Mouse (Mus musculus) embryonic facial prominence, embryonic 13.5 days (tissue): ENCODE data around the gene Krt39. TPM values are rescaled to one million over a fixed set of nuclear protein-coding genes. Genes with fewer than 3 reads are reported as not detected.

ENCODE experiments used
- ATAC-seq: fragments of 200-750 bp; cut with Nextera tagmentation; 2 replicates; pipeline ENCODE4 v1.8.0; 2017; ENCODE audit warnings: low read depth; ENCODE audit not compliant: insufficient number of reproducible peaks, insufficient read depth, low FRiP score, low TSS enrichment
- H3K27ac ChIP-seq: fragments of 300-500 bp; sonication (generic); 2 replicates; pipeline ENCODE4 v1.5.1; 2015; ENCODE audit warnings: moderate library complexity, mild to moderate bottlenecking, inconsistent platforms
- H3K27me3 ChIP-seq: fragments of 300-500 bp; sonication (generic); 2 replicates; pipeline ENCODE4 v1.6.1; 2015; ENCODE audit warnings: mild to moderate bottlenecking, inconsistent platforms
- H3K36me3 ChIP-seq: fragments of 300-500 bp; sonication (generic); 2 replicates; pipeline ENCODE4 v1.6.1; 2015; ENCODE audit warnings: mild to moderate bottlenecking, inconsistent platforms
- H3K4me1 ChIP-seq: fragments of 300-500 bp; sonication (generic); 2 replicates; pipeline ENCODE4 v1.6.1; 2015; ENCODE audit warnings: inconsistent platforms
- H3K4me2 ChIP-seq: fragments of 300-500 bp; sonication (generic); 2 replicates; pipeline ENCODE4 v1.6.1; 2015; ENCODE audit warnings: moderate library complexity, mild to moderate bottlenecking, inconsistent platforms
- H3K4me3 ChIP-seq: fragments of 300-500 bp; sonication (generic); 2 replicates; pipeline ENCODE4 v1.5.1; 2015; ENCODE audit warnings: mild to moderate bottlenecking, inconsistent platforms
- H3K9ac ChIP-seq: fragments of 300-500 bp; sonication (generic); 2 replicates; pipeline ENCODE4 v1.6.1; 2015; ENCODE audit warnings: mild to moderate bottlenecking, inconsistent platforms
- H3K9me3 ChIP-seq: fragments of 300-500 bp; sonication (generic); 2 replicates; pipeline ENCODE4 v1.6.1; 2016; ENCODE audit warnings: inconsistent platforms
- WGBS: fragments of 180-500 bp; shearing (Covaris S2); methylation state at CpG from one replicate; pipeline ENCODE4 v1.1.7; 2015; ENCODE audit warnings: mixed read lengths; 5-methylcytosine and 5-hydroxymethylcytosine counted together
- polyA plus RNA-seq: library from polyadenylated mRNA; unstranded; fragments of >200 nt; fragmentation: Nextera tagmentation; extraction: Ambion mirVana; gene quantifications from 2 replicates; pipeline ENCODE4 v1.2.1, GENCODE M21; 2015

Krt39 gene
- polyA plus RNA-seq, 1 experiment from 2014 or later, result not detected

DNA sequence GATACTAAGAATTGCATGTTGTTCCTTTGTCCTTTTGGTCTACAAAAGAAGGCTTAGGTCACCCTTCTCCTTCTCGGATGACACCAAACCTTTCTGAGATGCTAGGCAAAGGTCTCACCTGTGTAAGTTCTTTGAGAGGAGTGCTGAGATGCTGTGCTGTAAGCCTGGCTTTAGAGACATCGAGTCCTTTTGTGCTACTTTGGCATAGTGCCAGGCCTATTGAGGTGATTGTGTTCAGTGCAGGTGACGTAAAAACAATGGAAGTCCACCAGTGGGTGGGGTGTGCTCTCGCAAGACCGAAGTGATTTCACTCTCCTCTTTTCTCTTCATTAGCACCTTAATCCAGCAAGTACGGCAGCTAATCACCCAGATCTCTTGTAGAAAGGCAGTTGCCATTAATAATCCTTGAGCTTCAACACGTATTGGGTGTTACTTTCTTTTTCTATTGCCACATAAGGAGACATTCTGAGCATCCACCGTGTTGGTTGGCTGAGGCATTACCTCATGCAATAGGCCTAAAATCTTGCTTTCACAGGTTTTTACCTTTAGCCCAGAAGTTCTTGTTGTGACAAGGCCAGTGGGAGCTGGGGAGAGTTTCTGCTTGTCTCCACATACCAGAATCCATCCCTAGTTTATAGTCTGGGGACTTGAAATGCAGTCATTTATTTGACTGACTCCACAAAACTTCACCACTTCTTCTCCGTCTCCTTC is 20.9 kb downstream of the Krt39 start:
- Histone ChIP-seq H3K9ac (no peak overlapping the region), H3K4me2 (no peak overlapping the region), H3K9me3 (no peaks in the 10 kb centered on the region), H3K27ac (no peak overlapping the region), H3K27me3 (no peaks in the 10 kb centered on the region), H3K36me3 (no peaks in the 10 kb centered on the region), H3K4me1 (no peaks in the 10 kb centered on the region), H3K4me3 (no peak overlapping the region)
- ATAC-seq, result no peak
- WGBS, result 80% methylated on average over 9 of the region's 9 CpGs

DNA sequence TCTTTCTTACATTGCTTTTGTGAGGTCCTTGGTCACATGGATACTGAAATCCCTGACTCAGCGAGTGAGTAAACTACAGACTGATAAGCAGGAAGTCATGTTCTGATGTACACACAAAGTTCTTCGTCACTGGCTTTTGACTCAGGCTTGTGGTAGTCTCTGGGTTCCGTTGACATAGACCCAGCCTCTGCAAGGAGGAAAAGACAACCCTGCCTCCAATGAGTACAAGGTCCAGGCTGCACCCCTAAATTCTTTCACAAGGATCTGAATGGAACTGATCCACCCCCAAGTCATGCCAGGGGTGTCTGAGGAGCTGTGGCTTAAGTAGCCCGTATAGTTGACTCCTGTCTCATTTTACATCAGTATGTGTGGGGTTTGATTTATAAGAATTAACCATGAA is 24.7 kb downstream of the Krt39 start:
- H3K4me2 ChIP-seq, result no peak overlapping the region

DNA sequence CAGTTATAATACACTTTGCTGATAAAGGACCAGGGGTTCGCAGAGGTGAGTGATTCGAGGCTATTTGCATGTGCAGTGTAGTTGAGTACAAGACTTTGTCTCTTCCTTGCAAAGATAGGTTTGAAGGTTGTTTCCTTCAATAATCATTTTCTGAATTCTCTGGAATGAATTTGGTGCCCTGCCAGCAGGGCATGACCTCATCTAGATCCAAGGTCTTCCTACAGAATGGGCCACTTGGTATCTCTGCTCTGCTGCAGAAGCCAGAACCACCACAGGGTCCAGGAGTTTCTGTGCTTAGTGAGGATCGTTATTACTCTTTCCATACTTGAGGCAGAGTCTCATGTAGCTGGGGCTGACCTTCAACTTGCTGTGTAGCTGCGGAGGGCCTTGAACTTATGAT is 26.4 kb downstream of the Krt39 start:
- H3K9me3 ChIP-seq, result no peaks in the 10 kb centered on the region
- no peak overlapping the region for H3K4me3 ChIP-seq
- no peak for ATAC-seq
- no peaks in the 10 kb centered on the region for H3K36me3 ChIP-seq
- no peak overlapping the region for H3K4me2 ChIP-seq
- no peak overlapping the region for H3K27ac ChIP-seq
- WGBS, result 93% methylated on average over 4 of the region's 4 CpGs
- H3K4me1 ChIP-seq, result no peaks in the 10 kb centered on the region
- no peaks in the 10 kb centered on the region for H3K27me3 ChIP-seq
- no peak overlapping the region for H3K9ac ChIP-seq

More for the DNA sequence above, 24.7 kb downstream of the Krt39 start:
- ATAC-seq, result no peak
- H3K36me3 ChIP-seq, result no peaks in the 10 kb centered on the region
- no peaks in the 10 kb centered on the region for H3K4me1 ChIP-seq
- no peak overlapping the region for H3K4me3 ChIP-seq
- no peak overlapping the region for H3K9ac ChIP-seq
- H3K9me3 ChIP-seq, result no peaks in the 10 kb centered on the region
- no peaks in the 10 kb centered on the region for H3K27me3 ChIP-seq
- WGBS, result 88% methylated on average over 4 of the region's 4 CpGs
- H3K27ac ChIP-seq, result no peak overlapping the region

DNA sequence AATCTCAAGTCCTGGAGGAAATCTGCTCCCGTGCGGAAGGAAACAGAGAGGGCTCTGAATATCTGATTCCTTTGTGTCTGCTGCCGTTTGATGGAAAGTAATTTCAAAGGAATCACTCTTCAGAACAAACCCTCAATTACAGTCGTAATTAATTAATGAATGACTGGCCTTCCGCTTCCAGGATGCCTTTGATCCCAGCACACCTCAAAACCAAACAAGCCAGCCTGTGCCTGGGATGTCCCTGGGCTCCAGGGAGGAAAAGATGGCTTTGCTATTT is 27.6 kb downstream of the Krt39 start:
- WGBS, result 24% methylated on average over 5 of the region's 5 CpGs
- Histone ChIP-seq H3K36me3 (no peaks in the 10 kb centered on the region), H3K4me2 (no peak overlapping the region), H3K9me3 (no peaks in the 10 kb centered on the region), H3K27me3 (no peaks in the 10 kb centered on the region), H3K27ac (no peak overlapping the region), H3K4me3 (no peak overlapping the region), H3K4me1 (no peaks in the 10 kb centered on the region), H3K9ac (no peak overlapping the region)
- no peak for ATAC-seq

DNA sequence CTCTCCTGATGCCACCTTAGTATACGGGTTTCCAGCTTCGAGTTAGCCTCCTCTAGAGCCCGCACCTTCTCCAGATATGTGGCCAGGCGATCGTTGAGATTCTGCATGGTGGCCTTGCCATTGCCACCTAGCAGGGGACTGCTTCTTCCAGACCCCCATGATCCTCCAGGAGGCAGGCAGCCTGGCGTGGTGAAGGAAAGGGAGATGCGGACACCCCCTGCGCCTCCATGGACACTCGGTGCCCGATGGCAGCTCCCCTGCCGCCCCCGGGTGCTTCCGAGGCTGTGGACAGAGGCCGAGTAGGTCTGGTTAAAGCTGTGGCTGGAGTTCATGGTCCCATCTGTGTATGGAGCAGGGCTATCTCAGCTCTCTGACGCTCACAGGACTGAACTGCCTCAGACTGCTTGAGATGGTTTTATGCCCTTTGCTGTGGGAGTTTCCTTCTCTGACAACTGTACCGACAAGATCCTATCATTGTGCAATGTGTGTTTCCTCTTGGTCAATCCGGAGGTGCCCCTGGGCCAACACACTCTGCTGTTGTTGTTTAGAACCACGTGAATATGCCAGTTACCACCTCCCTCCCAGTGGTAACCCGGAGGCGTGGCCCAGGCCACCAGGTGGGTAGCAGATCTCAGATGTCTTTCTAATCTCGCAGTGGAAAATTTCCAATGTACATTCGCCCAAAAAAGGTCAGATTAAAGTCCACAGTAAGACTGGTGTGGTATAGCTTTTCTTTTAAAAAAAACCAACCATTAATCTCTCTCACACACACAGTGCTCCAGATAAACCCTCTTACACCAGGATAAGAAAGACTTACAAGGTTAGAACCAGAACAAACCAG is 28.2 kb downstream of the Krt39 start, which contains the start of gene Krt23:
TSS of gene Krt23 (minus strand) at position 405 of the 841 bp plus-strand sequence.
- no peaks in the 10 kb centered on the region for H3K27me3 ChIP-seq
- 78% methylated on average over 22 of the region's 22 CpGs for WGBS
- H3K36me3 ChIP-seq, result no peaks in the 10 kb centered on the region
- H3K4me2 ChIP-seq, result no peak within 1 kb of the TSS
- H3K9ac ChIP-seq, result no peak within 1 kb of the TSS
- H3K4me1 ChIP-seq, result no peaks in the 10 kb centered on the region
- ATAC-seq, result no peak
- H3K4me3 ChIP-seq, result no peak within 1 kb of the TSS
- no peak within 1 kb of the TSS for H3K27ac ChIP-seq
- no peaks in the 10 kb centered on the region for H3K9me3 ChIP-seq

DNA sequence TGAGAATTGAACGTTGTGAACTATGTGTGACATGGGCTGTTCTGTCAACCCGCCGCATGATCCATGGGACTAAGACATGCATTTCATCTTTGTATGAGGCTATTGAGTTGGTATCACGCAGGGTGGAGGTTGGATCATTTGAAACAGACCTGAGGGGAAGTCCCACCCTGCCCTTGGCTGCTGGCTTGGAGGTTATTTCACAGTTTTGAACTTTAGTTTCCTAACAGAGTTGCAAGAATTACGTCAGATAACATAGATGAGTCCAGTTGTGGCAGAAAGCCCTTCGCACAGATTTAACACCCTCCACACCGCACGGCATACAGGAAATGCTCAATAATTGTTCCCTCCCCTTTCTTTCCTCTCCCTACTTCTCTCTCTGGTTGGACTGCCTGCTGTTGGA is 30.1 kb downstream of the Krt39 start:
- H3K27me3 ChIP-seq, result no peaks in the 10 kb centered on the region
- 72% methylated on average over 8 of the region's 8 CpGs for WGBS
- H3K4me2 ChIP-seq, result no peak overlapping the region
- H3K27ac ChIP-seq, result no peak overlapping the region
- H3K9ac ChIP-seq, result no peak overlapping the region
- H3K4me3 ChIP-seq, result no peak overlapping the region
- H3K4me1 ChIP-seq, result no peaks in the 10 kb centered on the region
- ATAC-seq, result no peak
- no peaks in the 10 kb centered on the region for H3K9me3 ChIP-seq
- H3K36me3 ChIP-seq, result no peaks in the 10 kb centered on the region

DNA sequence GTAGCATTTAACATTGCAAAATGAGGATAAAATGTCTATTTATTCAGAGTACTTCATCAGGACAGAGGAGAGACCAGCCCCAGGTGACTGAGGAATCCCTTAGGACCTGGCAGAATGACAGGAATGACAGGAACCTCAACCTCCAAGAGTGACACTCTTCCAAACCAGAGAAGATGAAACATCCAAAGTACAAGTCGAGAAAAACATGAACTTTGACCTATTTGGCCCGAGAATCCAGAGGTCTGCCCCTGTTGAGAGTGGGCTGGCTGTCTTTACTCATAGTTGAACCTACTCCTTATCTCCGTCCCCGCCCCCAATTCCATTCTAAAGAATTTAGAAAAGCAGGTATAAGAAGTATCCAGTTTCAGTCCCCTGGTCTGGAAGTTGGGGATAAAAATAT is 30.5 kb downstream of the Krt39 start:
- H3K27me3 ChIP-seq, result no peaks in the 10 kb centered on the region
- ATAC-seq, result no peak
- H3K9me3 ChIP-seq, result no peaks in the 10 kb centered on the region
- H3K4me3 ChIP-seq, result no peak overlapping the region
- no peaks in the 10 kb centered on the region for H3K36me3 ChIP-seq
- H3K27ac ChIP-seq, result no peak overlapping the region
- H3K9ac ChIP-seq, result no peak overlapping the region
- H3K4me2 ChIP-seq, result no peak overlapping the region
- H3K4me1 ChIP-seq, result no peaks in the 10 kb centered on the region
- 51% methylated on average over 4 of the region's 4 CpGs for WGBS

DNA sequence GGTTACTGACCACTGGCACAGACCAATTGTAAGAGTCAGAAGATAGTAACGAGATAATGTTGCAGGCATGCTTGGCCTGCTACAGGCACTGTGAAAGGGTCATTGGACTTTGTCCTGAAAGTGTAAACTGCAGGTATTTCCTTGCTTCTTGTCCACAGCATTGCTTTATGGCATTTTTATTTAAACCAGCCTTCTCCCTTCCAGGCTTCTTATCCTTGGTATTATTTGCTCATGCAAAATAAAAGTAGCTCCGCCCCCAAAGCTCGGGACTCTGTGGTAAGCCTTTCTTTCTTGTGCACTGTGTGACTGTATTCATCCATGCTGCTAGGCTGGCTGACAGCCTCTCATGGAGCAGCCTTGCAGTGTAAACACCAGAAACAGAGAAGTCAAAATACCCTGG is 31.9 kb downstream of the Krt39 start:
- Histone ChIP-seq H3K4me2 (no peak overlapping the region), H3K36me3 (no peaks in the 10 kb centered on the region), H3K9me3 (no peaks in the 10 kb centered on the region), H3K27me3 (no peaks in the 10 kb centered on the region), H3K4me1 (no peaks in the 10 kb centered on the region), H3K9ac (no peak overlapping the region), H3K27ac (no peak overlapping the region), H3K4me3 (no peak overlapping the region)
- no peak for ATAC-seq
- WGBS, result 42% methylated on average over 3 of the region's 3 CpGs

DNA sequence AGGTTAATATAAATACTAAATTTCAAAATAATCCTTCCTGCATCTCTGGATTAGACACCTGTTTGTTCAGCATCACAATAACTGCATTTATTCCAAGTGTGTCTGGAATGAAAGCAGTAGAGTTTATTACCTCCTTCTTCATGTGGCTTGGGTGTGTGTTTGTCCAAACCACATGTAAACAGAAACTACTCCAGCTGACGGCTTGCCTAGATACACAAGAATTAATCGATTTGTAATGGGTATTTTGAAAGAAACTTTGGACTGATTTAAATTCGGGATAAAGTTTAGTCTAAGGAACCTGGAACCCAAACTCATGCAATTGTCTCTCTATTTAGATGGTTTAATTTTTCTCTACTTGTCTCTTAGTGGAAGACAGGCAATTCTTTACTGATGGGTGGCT is 46.2 kb downstream of the Krt39 start:
- Histone ChIP-seq H3K4me3 (no peak overlapping the region), H3K4me1 (no peaks in the 10 kb centered on the region), H3K27me3 (no peaks in the 10 kb centered on the region), H3K36me3 (no peaks in the 10 kb centered on the region), H3K4me2 (no peak overlapping the region), H3K27ac (no peak overlapping the region), H3K9ac (no peak overlapping the region), H3K9me3 (no peaks in the 10 kb centered on the region)
- WGBS, result 78% methylated on average over 3 of the region's 3 CpGs
- no peak for ATAC-seq

DNA sequence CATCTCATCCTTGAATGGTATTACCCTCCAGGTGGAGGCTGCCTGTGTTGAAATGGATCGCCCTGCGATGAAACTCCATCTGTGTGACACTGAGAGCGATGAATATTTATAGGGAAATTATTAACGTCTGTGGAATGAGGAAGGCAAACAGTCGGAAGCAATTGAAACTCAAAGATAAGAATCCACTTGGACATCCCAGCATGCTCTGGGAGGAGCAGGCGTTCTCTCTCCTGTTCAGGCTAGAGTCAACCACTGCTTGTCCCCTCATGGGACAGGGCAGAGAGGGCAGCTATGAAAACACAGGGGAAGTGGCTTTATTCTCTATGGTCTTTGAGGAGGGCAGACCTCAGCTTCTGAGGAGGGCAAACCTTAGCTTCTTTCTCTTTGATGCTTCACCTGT is 47.7 kb downstream of the Krt39 start:
- Histone ChIP-seq H3K36me3 (no peaks in the 10 kb centered on the region), H3K27me3 (no peaks in the 10 kb centered on the region), H3K4me1 (no peaks in the 10 kb centered on the region), H3K9ac (no peak overlapping the region), H3K4me2 (no peak overlapping the region), H3K9me3 (no peaks in the 10 kb centered on the region), H3K4me3 (no peak overlapping the region), H3K27ac (no peak overlapping the region)
- ATAC-seq, result no peak
- WGBS, result 77% methylated on average over 6 of the region's 6 CpGs

DNA sequence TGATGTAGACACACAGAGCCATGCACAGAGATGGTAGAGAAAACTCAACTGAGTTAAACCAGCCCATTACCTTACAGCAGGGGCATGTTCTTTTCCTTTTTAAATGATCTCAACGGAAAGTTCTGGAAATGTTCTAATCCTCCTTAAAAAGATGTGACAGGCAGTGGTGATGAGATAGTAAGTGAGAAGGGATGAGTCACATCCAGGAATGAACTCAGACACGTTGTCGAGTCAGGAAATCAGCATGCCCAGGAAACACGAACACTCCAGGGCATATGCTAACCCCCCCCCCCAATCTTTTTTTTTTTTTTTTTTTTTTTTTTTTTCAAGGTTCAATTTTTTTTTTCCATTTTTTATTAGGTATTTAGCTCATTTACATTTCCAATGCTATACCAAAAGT is 48.7 kb downstream of the Krt39 start:
- Histone ChIP-seq H3K4me1 (no peaks in the 10 kb centered on the region), H3K27me3 (no peaks in the 10 kb centered on the region), H3K9me3 (no peaks in the 10 kb centered on the region), H3K4me3 (no peak overlapping the region), H3K36me3 (no peaks in the 10 kb centered on the region), H3K9ac (no peak overlapping the region), H3K4me2 (no peak overlapping the region), H3K27ac (no peak overlapping the region)
- 59% methylated on average over 4 of the region's 4 CpGs for WGBS
- no peak for ATAC-seq

DNA sequence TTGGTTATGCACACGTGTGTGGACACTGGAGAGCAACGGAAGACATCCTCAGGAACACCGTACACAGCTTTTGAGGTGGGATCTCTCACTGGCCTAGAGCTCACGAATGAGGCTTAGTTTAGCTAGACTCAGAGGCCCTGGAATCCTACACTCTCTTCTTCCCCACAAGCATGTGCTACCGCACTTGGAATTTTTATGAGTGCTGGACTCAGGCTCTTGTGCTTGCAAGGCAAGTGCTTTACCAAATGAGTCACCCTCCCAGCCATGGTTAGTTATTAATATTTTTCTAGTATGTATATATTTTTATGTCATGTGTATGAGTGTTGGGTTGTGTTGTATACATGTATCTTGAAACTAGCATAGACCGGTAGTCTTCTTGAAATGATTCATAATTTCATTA is 49.2 kb downstream of the Krt39 start:
- H3K9ac ChIP-seq, result no peak overlapping the region
- H3K36me3 ChIP-seq, result no peaks in the 10 kb centered on the region
- WGBS, result 92% methylated on average over 6 of the region's 6 CpGs
- H3K4me3 ChIP-seq, result no peak overlapping the region
- no peak for ATAC-seq
- H3K27me3 ChIP-seq, result no peaks in the 10 kb centered on the region
- no peak overlapping the region for H3K4me2 ChIP-seq
- H3K27ac ChIP-seq, result no peak overlapping the region
- no peaks in the 10 kb centered on the region for H3K9me3 ChIP-seq
- no peaks in the 10 kb centered on the region for H3K4me1 ChIP-seq
